Mouse (Mus musculus) stomach, postnatal 0 days (tissue): Measurements from ENCODE around the gene Ptprt.

Experiments
- CTCF ChIP-seq: IDR thresholded peaks from 2 replicates; pipeline ENCODE4 v1.5.1; 2016; ENCODE audit warnings: antibody characterized with exemption, low read depth, mild to moderate bottlenecking, moderate library complexity
- EP300 ChIP-seq: optimal IDR thresholded peaks from 2 replicates; pipeline ENCODE3; 2016; ENCODE audit warnings: antibody characterized with exemption

- TF ChIP-seq CTCF (no peak), EP300 (no peak)
These were observed 716.3 kb downstream of the Ptprt start for GRCm38 (mm10) chr2:161944689-161945088.
